Mouse (Mus musculus): ENCODE data around the gene Wdr46. TPM values are rescaled to one million over a fixed set of nuclear protein-coding genes. Genes with fewer than 3 reads are reported as not detected.

The Wdr46 gene
- total and polyA plus RNA-seq, 2 experiments from 2014 or later: 15.7 to 17.3 TPM

- peaks cover 5% of the 10 kb centered on the region for H3K36me3 ChIP-seq (ENCODE audit: insufficient read depth, low read length)
- H3K4me2 ChIP-seq (ENCODE audit: low read depth, low read length, poor library complexity, severe bottlenecking): peak overlapping the region; percentile 99
- 66% methylated on average over 21 of the region's 21 CpGs for WGBS
- no peaks in the 10 kb centered on the region for H3K27me3 ChIP-seq (ENCODE audit: insufficient read depth, low read length)
- ATAC-seq (ENCODE audit: low FRiP score) (no peak), DNase-seq (ENCODE audit: low spot score) (no peak)
- 0 out of 2 replicates have a peak, but pooled peaks cover 5% of the 10 kb centered on the region for H3K4me1 ChIP-seq (ENCODE audit: insufficient read depth, low read length)
- 0 out of 2 replicates have a peak overlapping the region, but pooled peaks have one; percentile 62 for H3K27ac ChIP-seq (ENCODE audit: low read depth, low read length)
- no peak for TF ChIP-seq CTCF (IDR thresholded peaks at IDR 0.05)
- no peaks in the 10 kb centered on the region for H3K9me3 ChIP-seq (ENCODE audit: low read length)
- peak overlapping the region; percentile 71 for H3K9ac ChIP-seq (replicated peaks; ENCODE audit: low read length, poor library complexity, severe bottlenecking)
- H3K4me3 ChIP-seq (ENCODE audit: low read depth, low read length): peak overlapping the region; percentile 89
These were observed 12.1 kb upstream of the Wdr46 start for GRCm38 (mm10) chr17:33928251-33928947.

DNA sequence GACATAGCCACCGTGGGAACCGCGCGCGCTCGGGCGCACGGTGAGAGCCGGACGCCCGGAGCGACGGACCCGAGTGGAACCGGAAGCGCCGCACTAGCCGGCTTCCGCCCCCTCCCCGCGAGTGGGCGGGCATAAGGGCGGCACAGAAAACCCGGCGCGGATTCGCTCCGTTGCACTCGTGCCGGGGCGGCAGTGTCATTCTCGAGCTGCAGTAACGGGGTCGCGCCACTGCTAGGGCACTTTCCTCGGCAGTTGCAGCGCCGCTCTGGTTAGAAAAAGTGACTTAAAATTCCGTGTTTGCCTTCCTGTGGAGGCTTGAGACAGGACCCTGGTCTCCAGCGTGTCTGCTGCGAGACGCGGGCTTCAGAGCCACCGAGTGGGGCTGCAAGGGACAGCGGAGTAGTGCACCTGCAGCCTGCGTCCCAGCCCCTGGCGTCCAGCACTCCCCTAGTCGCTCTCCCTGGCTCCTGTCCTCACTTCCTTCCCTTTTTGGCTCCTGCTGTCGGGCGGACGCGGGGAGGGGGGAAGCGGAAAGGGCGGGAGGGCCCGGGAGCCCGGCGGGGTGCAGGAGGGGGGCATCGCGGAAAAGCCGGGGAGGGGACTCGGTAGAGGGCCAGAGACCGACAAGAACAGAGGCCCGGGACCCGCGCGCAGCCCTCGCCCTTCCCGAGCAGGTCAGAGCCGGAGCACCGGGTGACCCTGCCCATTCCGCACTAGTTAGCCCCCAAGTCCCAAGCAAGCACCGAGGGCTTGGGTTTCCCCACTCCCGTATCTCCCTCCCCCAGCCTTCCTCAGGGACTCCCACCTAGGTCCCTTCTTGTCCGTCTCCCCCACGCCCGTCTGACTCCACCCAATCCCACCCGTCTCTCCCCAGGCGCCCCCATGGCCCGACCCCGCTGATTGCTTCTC lies 10.8 kb upstream of the Wdr46 start, which contains the start of gene Rgl2:
Gene Rgl2, plus strand, starts transcription at position 173 of the 909 bp plus-strand sequence.
- under 1% methylated on average over 60 of the region's 80 CpGs for WGBS
- no peaks in the 10 kb centered on the region for H3K9me3 ChIP-seq (ENCODE audit: low read length)
- no peaks in the 10 kb centered on the region for H3K27me3 ChIP-seq (ENCODE audit: insufficient read depth, low read length)

DNA sequence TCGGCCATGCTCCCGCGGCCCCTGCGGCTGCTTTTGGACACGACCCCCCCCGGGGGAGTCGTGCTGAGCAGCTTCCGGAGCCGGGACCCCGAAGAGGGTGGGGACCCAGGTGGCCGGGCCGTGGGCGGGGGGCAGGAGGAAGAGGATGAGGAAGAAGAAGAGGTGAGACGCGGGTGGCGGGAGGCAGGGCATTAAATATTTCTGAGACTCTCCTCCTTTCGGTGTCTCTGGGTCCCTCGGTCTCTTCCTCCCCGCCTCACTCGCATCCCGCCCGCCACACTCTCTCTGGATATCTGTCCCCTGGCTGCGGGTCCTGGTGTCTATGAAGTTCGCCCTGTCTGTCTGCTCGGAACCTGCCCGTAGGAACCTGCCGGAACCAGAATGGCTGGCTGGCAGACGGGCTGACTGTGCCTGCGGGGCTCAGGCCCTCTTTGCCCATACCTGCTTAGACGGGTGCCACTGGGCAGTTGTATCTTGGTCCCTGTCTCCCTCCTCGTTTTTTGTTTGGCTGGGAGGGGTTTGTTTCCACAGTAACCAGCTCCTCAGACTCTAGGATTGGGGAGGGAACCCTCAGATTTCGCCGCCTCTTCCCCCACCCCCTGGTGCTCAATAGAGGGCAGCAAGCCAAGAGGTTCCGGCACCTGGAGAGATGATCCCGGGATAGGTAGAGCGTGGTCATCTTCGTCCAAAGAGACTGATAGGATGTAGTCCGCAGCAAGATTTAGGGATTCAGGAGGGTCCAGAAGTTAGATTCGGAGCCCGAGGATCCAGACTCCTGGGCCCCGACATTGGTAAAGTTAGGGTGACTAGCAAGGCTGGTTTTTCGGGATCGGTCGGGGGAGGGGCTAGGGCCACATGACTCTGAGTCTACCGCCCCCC lies 9.9 kb upstream of the Wdr46 start:
- TF ChIP-seq CTCF (IDR thresholded peaks at IDR 0.05): 0 out of 2 replicates have a peak, but pooled peaks have one; percentile 11
- peak; percentile 48 for DNase-seq (ENCODE audit: low spot score)

More for the DNA sequence above, 10.8 kb upstream of the Wdr46 start, which contains the start of gene Rgl2:
- H3K4me3 ChIP-seq (ENCODE audit: low read depth, low read length): peak within 1 kb of the TSS; percentile 89
- H3K9ac ChIP-seq (replicated peaks; ENCODE audit: low read length, poor library complexity, severe bottlenecking): peak within 1 kb of the TSS; percentile 85
- TF ChIP-seq CTCF (IDR thresholded peaks at IDR 0.05): peak; percentile 67
- peak within 1 kb of the TSS; percentile 89 for H3K27ac ChIP-seq (ENCODE audit: low read depth, low read length)
- H3K36me3 ChIP-seq (ENCODE audit: insufficient read depth, low read length): peaks cover 9% of the 10 kb centered on the region
- DNase-seq (ENCODE audit: low spot score): peak; percentile 98
- peak within 1 kb of the TSS; percentile 99 for H3K4me2 ChIP-seq (ENCODE audit: low read depth, low read length, poor library complexity, severe bottlenecking)
- 0 out of 2 replicates have a peak, but pooled peaks cover 5% of the 10 kb centered on the region for H3K4me1 ChIP-seq (ENCODE audit: insufficient read depth, low read length)
- ATAC-seq (ENCODE audit: low FRiP score): peak; percentile 83

DNA sequence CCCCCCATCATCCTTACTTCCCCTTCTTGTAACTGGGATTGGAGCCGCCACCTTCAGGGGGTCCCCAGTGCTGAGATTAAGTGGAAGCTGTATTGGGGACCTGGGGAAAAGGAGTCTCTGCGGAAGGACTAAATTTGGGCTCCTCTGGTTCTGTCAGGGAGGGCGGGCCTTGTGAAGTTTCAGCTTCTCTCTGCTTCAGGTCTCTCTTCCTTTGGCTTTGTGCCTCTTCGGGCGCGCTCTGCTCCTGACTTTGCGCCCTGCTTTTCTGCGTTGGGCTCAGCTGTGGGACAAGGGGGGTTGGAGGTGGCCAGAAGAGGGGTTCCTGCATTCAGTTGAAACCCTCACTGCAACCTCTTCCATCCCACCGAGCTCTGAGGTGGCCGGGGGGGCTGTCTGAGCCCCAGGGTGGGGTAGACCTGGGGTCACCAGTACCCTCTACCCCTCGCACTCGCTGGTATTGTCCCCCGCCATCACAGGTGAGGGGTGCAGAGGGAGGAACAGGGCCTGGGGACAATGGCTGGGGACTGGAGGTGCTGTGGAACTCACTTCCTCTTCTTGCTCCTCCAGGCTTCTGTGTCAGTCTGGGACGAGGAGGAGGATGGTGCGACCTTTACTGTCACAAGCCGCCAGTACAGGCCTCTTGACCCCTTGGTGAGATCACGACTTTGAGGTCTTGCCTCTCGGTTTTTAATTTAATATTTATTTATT lies 9.1 kb upstream of the Wdr46 start:
- no peak for ATAC-seq (ENCODE audit: low FRiP score)

More for the DNA sequence above, 9.9 kb upstream of the Wdr46 start:
- no peaks in the 10 kb centered on the region for H3K9me3 ChIP-seq (ENCODE audit: low read length)
- H3K4me3 ChIP-seq (ENCODE audit: low read depth, low read length): peak overlapping the region; percentile 89
- H3K27ac ChIP-seq (ENCODE audit: low read depth, low read length): peak overlapping the region; percentile 89
- H3K4me1 ChIP-seq (ENCODE audit: insufficient read depth, low read length): 0 out of 2 replicates have a peak, but pooled peaks cover 5% of the 10 kb centered on the region
- ATAC-seq (ENCODE audit: low FRiP score): 0 out of 2 replicates have a peak, but pooled peaks have one; percentile 5
- H3K9ac ChIP-seq (replicated peaks; ENCODE audit: low read length, poor library complexity, severe bottlenecking): peak overlapping the region; percentile 85
- peak overlapping the region; percentile 99 for H3K4me2 ChIP-seq (ENCODE audit: low read depth, low read length, poor library complexity, severe bottlenecking)
- no peaks in the 10 kb centered on the region for H3K27me3 ChIP-seq (ENCODE audit: insufficient read depth, low read length)
- peaks cover 13% of the 10 kb centered on the region for H3K36me3 ChIP-seq (ENCODE audit: insufficient read depth, low read length)
- 2% methylated on average over 39 of the region's 45 CpGs for WGBS

More for the DNA sequence above, 9.1 kb upstream of the Wdr46 start:
- DNase-seq (ENCODE audit: low spot score): no peak
- WGBS: 38% methylated on average over 18 of the region's 18 CpGs
- Histone ChIP-seq H3K9ac (replicated peaks; ENCODE audit: low read length, poor library complexity, severe bottlenecking) (peak overlapping the region; percentile 85), H3K36me3 (ENCODE audit: insufficient read depth, low read length) (peaks cover 13% of the 10 kb centered on the region), H3K27ac (ENCODE audit: low read depth, low read length) (no peak overlapping the region), H3K4me3 (ENCODE audit: low read depth, low read length) (peak overlapping the region; percentile 89), H3K4me2 (ENCODE audit: low read depth, low read length, poor library complexity, severe bottlenecking) (peak overlapping the region; percentile 99), H3K27me3 (ENCODE audit: insufficient read depth, low read length) (no peaks in the 10 kb centered on the region), H3K9me3 (ENCODE audit: low read length) (no peaks in the 10 kb centered on the region), H3K4me1 (ENCODE audit: insufficient read depth, low read length) (0 out of 2 replicates have a peak, but pooled peaks cover 5% of the 10 kb centered on the region)
- TF ChIP-seq CTCF (IDR thresholded peaks at IDR 0.05): no peak
